ENCODE assay signal across 8 mouse cellular contexts in genomic region chr5:88711618-88712224, GRCm38 (mm10). TPM values are rescaled to one million over a fixed set of nuclear protein-coding genes. Genes with fewer than 3 reads are reported as not detected.
DNase-seq lines count a peak whose midpoint lies in the region; ATAC-seq lines count a peak whose summit lies in the region.

No protein-coding gene starts in this region.

- H3K27ac ChIP-seq in hindbrain, embryonic 10.5 days, result 0 out of 2 replicates have a peak overlapping the region, but pooled peaks have one; percentile 12
- H3K27ac ChIP-seq in hindbrain, embryonic 12.5 days, result no peak overlapping the region
- H3K27ac ChIP-seq in heart, embryonic 16.5 days (ENCODE audit: low read length), result peak overlapping the region; percentile 95
- no peak overlapping the region for H3K27ac ChIP-seq in midbrain, embryonic 16.5 days (ENCODE audit: low read length)
- H3K27ac ChIP-seq in neural tube, embryonic 15.5 days (replicated peaks), result no peak overlapping the region

- no peaks in the 10 kb centered on the region for H3K9me3 ChIP-seq in hindbrain, embryonic 10.5 days
- no peaks in the 10 kb centered on the region for H3K9me3 ChIP-seq in hindbrain, embryonic 12.5 days (replicated peaks)
- no peaks in the 10 kb centered on the region for H3K9me3 ChIP-seq in heart, embryonic 16.5 days (replicated peaks; ENCODE audit: control insufficient read depth, low read length)
- H3K9me3 ChIP-seq in midbrain, embryonic 16.5 days (replicated peaks; ENCODE audit: control insufficient read depth, low read length, poor library complexity, severe bottlenecking), result no peaks in the 10 kb centered on the region
- H3K9me3 ChIP-seq in neural tube, embryonic 15.5 days (replicated peaks), result no peaks in the 10 kb centered on the region

- H3K4me1 ChIP-seq in hindbrain, embryonic 10.5 days (replicated peaks), result peaks cover 17% of the 10 kb centered on the region
- no peaks in the 10 kb centered on the region for H3K4me1 ChIP-seq in hindbrain, embryonic 12.5 days
- peaks cover 8% of the 10 kb centered on the region for H3K4me1 ChIP-seq in heart, embryonic 16.5 days (ENCODE audit: control insufficient read depth, insufficient read depth, low read length)
- peaks cover 10% of the 10 kb centered on the region for H3K4me1 ChIP-seq in midbrain, embryonic 16.5 days (ENCODE audit: control insufficient read depth, insufficient read depth, low read length)
- H3K4me1 ChIP-seq in neural tube, embryonic 15.5 days, result no peaks in the 10 kb centered on the region

- H3K9ac ChIP-seq in hindbrain, embryonic 12.5 days, result no peak overlapping the region
- H3K9ac ChIP-seq in heart, embryonic 16.5 days (ENCODE audit: low read length), result peak overlapping the region; percentile 57
- H3K9ac ChIP-seq in midbrain, embryonic 16.5 days (ENCODE audit: low read depth, low read length), result no peak overlapping the region
- no peak overlapping the region for H3K9ac ChIP-seq in neural tube, embryonic 15.5 days (replicated peaks)

- no peak overlapping the region for H3K4me3 ChIP-seq in hindbrain, embryonic 10.5 days
- no peak overlapping the region for H3K4me3 ChIP-seq in hindbrain, embryonic 12.5 days
- H3K4me3 ChIP-seq in heart, embryonic 16.5 days (ENCODE audit: low read length), result peak overlapping the region; percentile 35
- no peak overlapping the region for H3K4me3 ChIP-seq in midbrain, embryonic 16.5 days (ENCODE audit: low read depth, low read length)
- H3K4me3 ChIP-seq in neural tube, embryonic 15.5 days (replicated peaks), result no peak overlapping the region

- ATAC-seq in hindbrain, embryonic 12.5 days (ENCODE audit: low FRiP score), result no peak
- peak; percentile 76 for ATAC-seq in heart, embryonic 16.5 days (replicated peaks; ENCODE audit: extremely low read depth, insufficient read depth, low FRiP score)
- peak; percentile 55 for ATAC-seq in midbrain, embryonic 16.5 days
- no peak for ATAC-seq in neural tube, embryonic 15.5 days (ENCODE audit: low FRiP score)

- H3K36me3 ChIP-seq in hindbrain, embryonic 10.5 days, result no peaks in the 10 kb centered on the region
- no peaks in the 10 kb centered on the region for H3K36me3 ChIP-seq in hindbrain, embryonic 12.5 days
- no peaks in the 10 kb centered on the region for H3K36me3 ChIP-seq in heart, embryonic 16.5 days (ENCODE audit: control insufficient read depth, insufficient read depth)
- no peaks in the 10 kb centered on the region for H3K36me3 ChIP-seq in midbrain, embryonic 16.5 days (ENCODE audit: control insufficient read depth, insufficient read depth, low read length)
- H3K36me3 ChIP-seq in neural tube, embryonic 15.5 days, result no peaks in the 10 kb centered on the region

- no peak overlapping the region for H3K4me2 ChIP-seq in hindbrain, embryonic 12.5 days (replicated peaks)
- H3K4me2 ChIP-seq in heart, embryonic 16.5 days (ENCODE audit: low read depth, low read length), result peak overlapping the region; percentile 62
- peak overlapping the region; percentile 17; the same call in 1 of the 2 replicates for H3K4me2 ChIP-seq in midbrain, embryonic 16.5 days (ENCODE audit: low read length)
- no peak overlapping the region for H3K4me2 ChIP-seq in neural tube, embryonic 15.5 days

- no peaks in the 10 kb centered on the region for H3K27me3 ChIP-seq in hindbrain, embryonic 10.5 days (ENCODE audit: insufficient read depth, poor library complexity, severe bottlenecking)
- no peaks in the 10 kb centered on the region for H3K27me3 ChIP-seq in hindbrain, embryonic 12.5 days
- H3K27me3 ChIP-seq in heart, embryonic 16.5 days (ENCODE audit: control insufficient read depth, insufficient read depth, low read length), result no peaks in the 10 kb centered on the region
- H3K27me3 ChIP-seq in midbrain, embryonic 16.5 days (ENCODE audit: control insufficient read depth, insufficient read depth, low read depth, low read length), result no peaks in the 10 kb centered on the region
- no peaks in the 10 kb centered on the region for H3K27me3 ChIP-seq in neural tube, embryonic 15.5 days (replicated peaks)

- DNase-seq in hindbrain, embryonic 10.5 days (ENCODE audit: low spot score), result no peak
- peak; percentile 55 for DNase-seq in embryo, embryonic 10.5 days (ENCODE audit: low spot score)
- DNase-seq in liver, result no peak
- no peak for DNase-seq in spleen, adult 12 weeks (ENCODE audit: low spot score)

- WGBS in hindbrain, embryonic 10.5 days, result 42% methylated on average over 10 of the region's 10 CpGs
- 36% methylated on average over 10 of the region's 10 CpGs for WGBS in hindbrain, embryonic 12.5 days
- 17% methylated on average over 10 of the region's 10 CpGs for WGBS in heart, embryonic 16.5 days
- 15% methylated on average over 10 of the region's 10 CpGs for WGBS in midbrain, embryonic 16.5 days
- WGBS in neural tube, embryonic 15.5 days, result 43% methylated on average over 10 of the region's 10 CpGs

RNA-seq across cellular contexts. Expression of gene Mob1b, which starts 8.9 kb away (rescaled TPM):
- polyA plus RNA-seq in hindbrain, embryonic 10.5 days (2016; fragmentation: Nextera tagmentation; extraction: Ambion mirVana), result 10.8 TPM in 2 replicates
- polyA plus RNA-seq in hindbrain, embryonic 12.5 days (2016; fragmentation: Nextera tagmentation; extraction: Ambion mirVana), result 14.7 and 16.2 TPM in 2 replicates
- 15.4 and 17.5 TPM in 2 replicates for polyA plus RNA-seq in heart, embryonic 16.5 days (2015; fragmentation: Nextera tagmentation; extraction: Ambion mirVana)
- polyA plus RNA-seq in midbrain, embryonic 16.5 days (2015; fragmentation: Nextera tagmentation; extraction: Ambion mirVana), result 9.1 and 9.8 TPM in 2 replicates
- polyA plus RNA-seq in neural tube, embryonic 15.5 days (2015; fragmentation: Nextera tagmentation; extraction: Ambion mirVana), result 7.8 and 8.3 TPM in 2 replicates

RNA-seq across cellular contexts. Expression of gene Grsf1, which starts 35.8 kb away (rescaled TPM):
- 76.0 and 81.2 TPM in 2 replicates for polyA plus RNA-seq in hindbrain, embryonic 10.5 days (2016; fragmentation: Nextera tagmentation; extraction: Ambion mirVana)
- 88.6 and 88.9 TPM in 2 replicates for polyA plus RNA-seq in hindbrain, embryonic 12.5 days (2016; fragmentation: Nextera tagmentation; extraction: Ambion mirVana)
- 77.9 and 80.9 TPM in 2 replicates for polyA plus RNA-seq in heart, embryonic 16.5 days (2015; fragmentation: Nextera tagmentation; extraction: Ambion mirVana)
- polyA plus RNA-seq in midbrain, embryonic 16.5 days (2015; fragmentation: Nextera tagmentation; extraction: Ambion mirVana), result 57.0 and 60.5 TPM in 2 replicates
- 53.1 and 53.4 TPM in 2 replicates for polyA plus RNA-seq in neural tube, embryonic 15.5 days (2015; fragmentation: Nextera tagmentation; extraction: Ambion mirVana)

RNA-seq across cellular contexts. Expression of gene Dck, which starts 53.1 kb away (rescaled TPM):
- polyA plus RNA-seq in hindbrain, embryonic 10.5 days (2016; fragmentation: Nextera tagmentation; extraction: Ambion mirVana), result 93.0 and 103 TPM in 2 replicates
- polyA plus RNA-seq in hindbrain, embryonic 12.5 days (2016; fragmentation: Nextera tagmentation; extraction: Ambion mirVana), result 90.8 and 92.2 TPM in 2 replicates
- 30.5 and 44.5 TPM in 2 replicates for polyA plus RNA-seq in heart, embryonic 16.5 days (2015; fragmentation: Nextera tagmentation; extraction: Ambion mirVana)
- polyA plus RNA-seq in midbrain, embryonic 16.5 days (2015; fragmentation: Nextera tagmentation; extraction: Ambion mirVana), result 43.6 and 48.8 TPM in 2 replicates
- 41.8 and 50.2 TPM in 2 replicates for polyA plus RNA-seq in neural tube, embryonic 15.5 days (2015; fragmentation: Nextera tagmentation; extraction: Ambion mirVana)

Comparison
In these comparisons a context has a peak if more than half of its experiments do, and no peak if none do; other contexts are left out.
1. H3K27ac ChIP-seq: peak in hindbrain, embryonic 10.5 days (single experiment) and heart, embryonic 16.5 days (single experiment); none in hindbrain, embryonic 12.5 days (single experiment), midbrain, embryonic 16.5 days (single experiment) and neural tube, embryonic 15.5 days (single experiment).
2. ATAC-seq: peak in heart, embryonic 16.5 days (single experiment) and midbrain, embryonic 16.5 days (single experiment); none in hindbrain, embryonic 12.5 days (single experiment) and neural tube, embryonic 15.5 days (single experiment).
3. H3K4me2 ChIP-seq: peak in heart, embryonic 16.5 days (single experiment) and midbrain, embryonic 16.5 days (single experiment); none in hindbrain, embryonic 12.5 days (single experiment) and neural tube, embryonic 15.5 days (single experiment).